In the genomic region with DNA sequence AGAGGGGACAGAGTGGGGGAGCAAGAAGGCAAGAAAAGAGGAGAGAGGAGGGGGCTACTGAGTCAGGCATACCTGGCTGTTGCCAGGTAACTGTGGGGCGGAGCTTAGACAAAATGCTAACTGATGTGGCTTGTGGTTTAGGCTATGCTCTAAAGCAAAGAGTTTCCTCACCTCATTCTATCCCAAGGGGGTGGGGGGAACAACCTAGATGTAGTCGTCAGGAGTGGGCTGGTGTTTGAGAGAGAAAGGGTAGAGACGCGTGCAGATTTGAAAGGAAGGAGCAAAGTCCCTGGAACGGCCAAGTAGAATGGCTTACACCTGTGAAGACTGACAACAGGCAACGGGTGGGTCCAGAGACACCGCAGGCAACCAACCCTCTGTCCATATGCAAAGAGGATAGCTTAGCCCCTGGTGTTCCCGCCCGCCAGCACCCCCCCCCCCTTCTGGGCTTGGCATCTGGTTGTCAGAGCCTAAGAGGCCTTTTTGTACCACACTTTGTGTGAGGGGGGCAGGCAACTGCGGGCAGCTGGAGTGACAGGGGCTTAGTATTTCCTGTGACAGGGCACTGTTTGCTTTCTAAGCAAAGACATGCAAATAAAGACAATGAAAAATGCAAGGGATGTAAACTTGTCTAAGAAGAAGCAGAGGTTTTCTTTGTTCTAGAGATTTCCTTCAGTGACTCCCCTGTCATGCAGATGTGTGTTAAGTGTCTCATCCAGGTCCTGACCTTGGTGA, we compare ENCODE assay signal across 8 mouse cellular contexts.
A peak's percentile ranks its signal among the peaks of the same experiment; 100 is the strongest.
DNase-seq lines count a peak whose midpoint lies in the region; ATAC-seq and TF ChIP-seq lines count a peak whose summit lies in the region.

No protein-coding gene starts in this region.

- peak overlapping the region; percentile 37 for H3K4me2 ChIP-seq in lung, embryonic 14.5 days
- H3K4me2 ChIP-seq in forebrain, embryonic 15.5 days (replicated peaks) = peak overlapping the region; percentile 29

- no peak overlapping the region for H3K9ac ChIP-seq in lung, embryonic 14.5 days
- 0 out of 2 replicates have a peak overlapping the region, but pooled peaks have one; percentile 10 for H3K9ac ChIP-seq in forebrain, embryonic 15.5 days (replicated peaks)

- 6% methylated on average over 10 of the region's 10 CpGs for WGBS in lung, embryonic 14.5 days
- 1% methylated on average over 10 of the region's 10 CpGs for WGBS in forebrain, embryonic 15.5 days
- 2% methylated on average over 10 of the region's 10 CpGs for WGBS in midbrain, embryonic 10.5 days

- H3K4me1 ChIP-seq in lung, embryonic 14.5 days (ENCODE audit: insufficient read depth) = peaks cover 3% of the 10 kb centered on the region; the same call in 1 of the 2 replicates
- H3K4me1 ChIP-seq in forebrain, embryonic 15.5 days = peaks cover 24% of the 10 kb centered on the region
- peaks cover 34% of the 10 kb centered on the region for H3K4me1 ChIP-seq in midbrain, embryonic 10.5 days

- no peak for TF ChIP-seq CTCF in lung, embryonic 14.5 days (IDR thresholded peaks at IDR 0.05; ENCODE audit: low read depth)

- no peak for DNase-seq in lung, embryonic 14.5 days
- DNase-seq in lung, postnatal 4 days = no peak
- peak; percentile 73 for DNase-seq in midbrain, embryonic 10.5 days (ENCODE audit: low spot score)
- DNase-seq in thymus, postnatal 36 days = peak; percentile 66 to 79
- DNase-seq in adrenal gland, adult 18-20 months (ENCODE audit: low spot score in 2 of 2) = no peak
- DNase-seq in kidney, adult 8-10 months = no peak
- no peak for DNase-seq in spleen, adult 12 weeks (ENCODE audit: low spot score)

- H3K27me3 ChIP-seq in lung, embryonic 14.5 days (ENCODE audit: insufficient read depth, low read length) = no peaks in the 10 kb centered on the region
- H3K27me3 ChIP-seq in forebrain, embryonic 15.5 days = no peaks in the 10 kb centered on the region
- peaks cover 6% of the 10 kb centered on the region; the same call in 1 of the 2 replicates for H3K27me3 ChIP-seq in midbrain, embryonic 10.5 days (ENCODE audit: low read depth, poor library complexity, severe bottlenecking)

- H3K9me3 ChIP-seq in lung, embryonic 14.5 days (ENCODE audit: low read depth, low read length) = no peaks in the 10 kb centered on the region
- 0 out of 2 replicates have a peak, but pooled peaks cover 3% of the 10 kb centered on the region for H3K9me3 ChIP-seq in forebrain, embryonic 15.5 days
- H3K9me3 ChIP-seq in midbrain, embryonic 10.5 days (replicated peaks) = no peaks in the 10 kb centered on the region; the same call in 1 of the 2 replicates

- ATAC-seq in lung, embryonic 14.5 days (ENCODE audit: insufficient read depth) = peak; percentile 53
- peak; percentile 47 for ATAC-seq in forebrain, embryonic 15.5 days (replicated peaks)

- H3K27ac ChIP-seq in lung, embryonic 14.5 days (ENCODE audit: low read depth) = no peak overlapping the region
- H3K27ac ChIP-seq in forebrain, embryonic 15.5 days (replicated peaks) = peak overlapping the region; percentile 71
- peak overlapping the region; percentile 69 for H3K27ac ChIP-seq in midbrain, embryonic 10.5 days (replicated peaks)

- H3K36me3 ChIP-seq in lung, embryonic 14.5 days (ENCODE audit: insufficient read depth) = no peaks in the 10 kb centered on the region
- H3K36me3 ChIP-seq in forebrain, embryonic 15.5 days = no peaks in the 10 kb centered on the region
- no peaks in the 10 kb centered on the region for H3K36me3 ChIP-seq in midbrain, embryonic 10.5 days

- H3K4me3 ChIP-seq in lung, embryonic 14.5 days (ENCODE audit: low read depth, low read length) = no peak overlapping the region
- no peak overlapping the region for H3K4me3 ChIP-seq in forebrain, embryonic 15.5 days
- H3K4me3 ChIP-seq in midbrain, embryonic 10.5 days = peak overlapping the region; percentile 37

Comparison
In these comparisons a context has a peak if more than half of its experiments do, and no peak if none do; other contexts are left out.
1. DNase-seq: peak in midbrain, embryonic 10.5 days (single experiment) and thymus, postnatal 36 days (2 of 2); none in lung, embryonic 14.5 days (single experiment), lung, postnatal 4 days (0 of 2), adrenal gland, adult 18-20 months (0 of 2), kidney, adult 8-10 months (0 of 2) and spleen, adult 12 weeks (single experiment).